Mouse (Mus musculus) limb, embryonic 14.5 days (tissue): ENCODE data around the gene Wnk1. TPM values are rescaled to one million over a fixed set of nuclear protein-coding genes. Genes with fewer than 3 reads are reported as not detected.

ENCODE experiments used
- ATAC-seq: fragments of 200-750 bp; cut with Nextera tagmentation; 2 replicates; pipeline ENCODE4 v1.8.0; 2017; ENCODE audit warnings: low read depth, moderate number of reproducible peaks, moderate TSS enrichment; ENCODE audit not compliant: low FRiP score
- DNase-seq: peaks from one replicate; pipeline ENCODE4 v3.0.0-alpha.2; 2015; ENCODE audit warnings: low spot score
- H3K27ac ChIP-seq: fragments of 300-500 bp; sonication (generic); replicated peaks from 2 replicates; pipeline ENCODE4 v1.5.1; 2014; ENCODE audit warnings: low read depth, mild to moderate bottlenecking, low read length, moderate library complexity, mixed read lengths
- H3K27me3 ChIP-seq: fragments of 300-500 bp; sonication (generic); 2 replicates; pipeline ENCODE4 v1.6.1; 2014; ENCODE audit warnings: low read length, mixed read lengths; ENCODE audit not compliant: control insufficient read depth, insufficient read depth
- H3K36me3 ChIP-seq: fragments of 300-500 bp; sonication (generic); 2 replicates; pipeline ENCODE4 v1.6.1; 2014; ENCODE audit warnings: mild to moderate bottlenecking, low read length, moderate library complexity, mixed read lengths; ENCODE audit not compliant: control insufficient read depth, insufficient read depth
- H3K4me1 ChIP-seq: fragments of 300-500 bp; sonication (generic); 2 replicates; pipeline ENCODE4 v1.6.1; 2014; ENCODE audit warnings: antibody characterized with exemption, low read length, mixed read lengths; ENCODE audit not compliant: control insufficient read depth, insufficient read depth
- H3K4me2 ChIP-seq: fragments of 300-500 bp; sonication (generic); replicated peaks from 2 replicates; pipeline ENCODE4 v1.6.1; 2014; ENCODE audit warnings: low read depth, mild to moderate bottlenecking, low read length, moderate library complexity; ENCODE audit not compliant: severe bottlenecking
- H3K4me3 ChIP-seq: fragments of 300-500 bp; sonication (generic); replicated peaks from 2 replicates; pipeline ENCODE4 v1.5.1; 2014; ENCODE audit warnings: low read length
- H3K9ac ChIP-seq: fragments of 300-500 bp; sonication (generic); 2 replicates; pipeline ENCODE4 v1.6.1; 2014; ENCODE audit warnings: mild to moderate bottlenecking, low read depth, low read length, moderate library complexity; ENCODE audit not compliant: severe bottlenecking
- H3K9me3 ChIP-seq: fragments of 300-500 bp; sonication (generic); 2 replicates; pipeline ENCODE4 v1.6.1; 2016; ENCODE audit warnings: low read length; ENCODE audit not compliant: control insufficient read depth
- POLR2A ChIP-seq: fragments of 200-500 bp; IDR thresholded peaks from 2 replicates; pipeline ENCODE4 v1.8.0; 2012; ENCODE audit warnings: inconsistent platforms, mild to moderate bottlenecking, moderate library complexity, borderline replicate concordance; ENCODE audit not compliant: insufficient read depth, insufficient read length; ENCODE audit errors: extremely low read depth
- WGBS: fragments of 180-500 bp; shearing (Covaris S2); extraction: QIAGEN DNeasy Blood & Tissue Kit; methylation state at CpG from one replicate; pipeline ENCODE4 v1.1.7; 2014; 5-methylcytosine and 5-hydroxymethylcytosine counted together
- microRNA counts: library from miRNA; unstranded; fragments of <30 nt; microRNA quantifications from one replicate; lab custom pipeline; 2016
- microRNA-seq: library from miRNA; unstranded; fragments of <30 nt; microRNA quantifications from one replicate; pipeline ENCODE4, GENCODE M21; 2016
- polyA plus RNA-seq, 2 experiments: library from polyadenylated mRNA; depleted of rRNA in 1 of 2; stranded (reverse) in 1 of 2; unstranded in 1 of 2; fragments of >200 nt; fragmentation: Nextera tagmentation in 1 of 2; extraction: Ambion mirVana in 1 of 2; gene quantifications; 2 replicates each; pipeline versions ENCODE4 v1.2.1 to v1.2.3; 2012 to 2014

The Wnk1 gene
- polyA plus RNA-seq, 2 experiments = 65.3 to 129 TPM

GRCm38 (mm10) chr6:119883151-119883550 is 155.3 kb downstream of the Wnk1 start:
- Histone ChIP-seq H3K9me3 (no peaks in the 10 kb centered on the region), H3K4me1 (no peaks in the 10 kb centered on the region), H3K4me3 (no peak overlapping the region), H3K4me2 (no peak overlapping the region), H3K27ac (no peak overlapping the region), H3K27me3 (no peaks in the 10 kb centered on the region), H3K36me3 (no peaks in the 10 kb centered on the region), H3K9ac (no peak overlapping the region)
- no peak for DNase-seq
- WGBS = 77% methylated on average over 7 of the region's 7 CpGs
- no peak for ATAC-seq
- no peak for TF ChIP-seq POLR2A

MicroRNAs within 50 kb of the gene (microRNA counts, 519-probe panel; counts per million panel counts)
- not detected for microRNA mmu-miR-706 (lab: Ali Mortazavi, UCI)

Small RNA genes within 50 kb of the gene (microRNA-seq; reads per million reads assigned to microRNA genes)
- gene Mir706 = not detected

Other genes with a start within 250 kb of the Wnk1 start
- 18.2 and 19.1 TPM in 2 replicates for gene Erc1, start 190.5 kb downstream of the Wnk1 start, polyA plus RNA-seq (2012; rRNA removed)
- 29.3 and 30.9 TPM in 2 replicates for gene Erc1, start 190.5 kb downstream of the Wnk1 start, polyA plus RNA-seq (2014; fragmentation: Nextera tagmentation; extraction: Ambion mirVana)
- 52.7 and 64.5 TPM in 2 replicates for gene Rad52, start 136.0 kb downstream of the Wnk1 start, polyA plus RNA-seq (2012; rRNA removed)
- gene Rad52, start 136.0 kb downstream of the Wnk1 start, polyA plus RNA-seq (2014; fragmentation: Nextera tagmentation; extraction: Ambion mirVana) = 22.3 and 22.5 TPM in 2 replicates
- 1.9 and 2.8 TPM in 2 replicates for gene Ninj2, start 54.7 kb upstream of the Wnk1 start, polyA plus RNA-seq (2012; rRNA removed)
- 1.3 and 1.7 TPM in 2 replicates for gene Ninj2, start 54.7 kb upstream of the Wnk1 start, polyA plus RNA-seq (2014; fragmentation: Nextera tagmentation; extraction: Ambion mirVana)